In the genomic region with DNA sequence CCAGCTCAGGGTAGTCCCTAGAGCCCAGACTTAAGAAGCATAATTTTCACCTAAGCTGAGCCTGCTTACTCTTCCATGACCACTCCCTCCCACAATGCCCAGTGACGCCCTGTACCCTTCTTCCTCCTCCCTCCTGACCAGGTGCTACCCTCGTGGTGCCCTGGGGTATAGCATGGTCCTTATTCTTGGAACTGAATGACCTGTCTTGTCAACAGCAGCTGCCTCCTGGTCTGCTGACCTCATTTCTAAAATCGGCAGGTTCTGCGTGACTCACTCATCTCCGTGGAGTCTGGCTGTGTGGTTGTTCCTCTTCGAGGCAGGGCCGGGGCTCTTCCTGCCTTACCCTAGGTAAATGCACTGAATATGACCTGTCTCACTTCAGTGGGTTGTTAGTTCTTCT, we compare ENCODE assay signal across 8 mouse cellular contexts. TPM values are rescaled to one million over a fixed set of nuclear protein-coding genes. Genes with fewer than 3 reads are reported as not detected.
DNase-seq lines count a peak whose midpoint lies in the region; ATAC-seq and TF ChIP-seq lines count a peak whose summit lies in the region.

No protein-coding gene starts in this region.

- 74% methylated on average over 7 of the region's 7 CpGs for WGBS in hindbrain, postnatal 0 days
- WGBS in hindbrain, embryonic 12.5 days, result 77% methylated on average over 7 of the region's 7 CpGs
- WGBS in forebrain, embryonic 11.5 days, result 90% methylated on average over 7 of the region's 7 CpGs
- WGBS in forebrain, embryonic 12.5 days, result 88% methylated on average over 7 of the region's 7 CpGs

- H3K36me3 ChIP-seq in hindbrain, postnatal 0 days (ENCODE audit: insufficient read depth, low read length), result no peaks in the 10 kb centered on the region
- H3K36me3 ChIP-seq in hindbrain, embryonic 12.5 days, result no peaks in the 10 kb centered on the region
- no peaks in the 10 kb centered on the region for H3K36me3 ChIP-seq in C2C12 (ENCODE audit: control insufficient read depth, insufficient read depth)
- no peaks in the 10 kb centered on the region for H3K36me3 ChIP-seq in myocyte (ENCODE audit: control insufficient read depth, insufficient read depth)
- H3K36me3 ChIP-seq in forebrain, embryonic 11.5 days (ENCODE audit: control insufficient read depth, insufficient read depth, low read length), result no peaks in the 10 kb centered on the region
- no peaks in the 10 kb centered on the region for H3K36me3 ChIP-seq in forebrain, embryonic 12.5 days (replicated peaks)

- H3K4me3 ChIP-seq in hindbrain, postnatal 0 days (ENCODE audit: low read length), result no peak overlapping the region
- no peak overlapping the region for H3K4me3 ChIP-seq in hindbrain, embryonic 12.5 days
- H3K4me3 ChIP-seq in C2C12 (ENCODE audit: insufficient read depth, poor library complexity, severe bottlenecking), result no peak overlapping the region
- no peak overlapping the region for H3K4me3 ChIP-seq in myocyte
- H3K4me3 ChIP-seq in forebrain, embryonic 11.5 days (ENCODE audit: low read depth, low read length), result no peak overlapping the region
- no peak overlapping the region for H3K4me3 ChIP-seq in forebrain, embryonic 12.5 days (replicated peaks)

- H3K79me2 ChIP-seq in C2C12 (ENCODE audit: control insufficient read depth, insufficient read depth) (no peaks in the 10 kb centered on the region), myocyte (ENCODE audit: control insufficient read depth, insufficient read depth) (no peaks in the 10 kb centered on the region)

- H3ac ChIP-seq in C2C12 (ENCODE audit: control insufficient read depth, insufficient read length, low read depth) (no peak overlapping the region), myocyte (ENCODE audit: control insufficient read depth, insufficient read length) (no peak overlapping the region)

- no peak overlapping the region for H3K27ac ChIP-seq in hindbrain, postnatal 0 days
- no peak overlapping the region for H3K27ac ChIP-seq in hindbrain, embryonic 12.5 days
- no peak overlapping the region for H3K27ac ChIP-seq in forebrain, embryonic 11.5 days (ENCODE audit: low read depth, low read length)
- no peak overlapping the region for H3K27ac ChIP-seq in forebrain, embryonic 12.5 days

- peaks cover 18% of the 10 kb centered on the region; the same call in 1 of the 2 replicates for H3K4me1 ChIP-seq in hindbrain, postnatal 0 days (ENCODE audit: insufficient read depth, low read length)
- H3K4me1 ChIP-seq in hindbrain, embryonic 12.5 days, result peaks cover 51% of the 10 kb centered on the region
- peaks cover 18% of the 10 kb centered on the region; the same call in 1 of the 2 replicates for H3K4me1 ChIP-seq in forebrain, embryonic 11.5 days (replicated peaks; ENCODE audit: control insufficient read depth, insufficient read depth, low read length)
- H3K4me1 ChIP-seq in forebrain, embryonic 12.5 days, result peaks cover 43% of the 10 kb centered on the region

- H3K9ac ChIP-seq in hindbrain, postnatal 0 days (replicated peaks; ENCODE audit: low read length), result no peak overlapping the region
- no peak overlapping the region for H3K9ac ChIP-seq in hindbrain, embryonic 12.5 days
- no peak overlapping the region for H3K9ac ChIP-seq in forebrain, embryonic 11.5 days (ENCODE audit: low read length)
- no peak overlapping the region for H3K9ac ChIP-seq in forebrain, embryonic 12.5 days

- no peaks in the 10 kb centered on the region for H3K27me3 ChIP-seq in hindbrain, postnatal 0 days (ENCODE audit: insufficient read depth, low read length)
- H3K27me3 ChIP-seq in hindbrain, embryonic 12.5 days, result peaks cover 3% of the 10 kb centered on the region; the same call in 1 of the 2 replicates
- no peaks in the 10 kb centered on the region for H3K27me3 ChIP-seq in C2C12 (ENCODE audit: control insufficient read depth, insufficient read depth, insufficient read length)
- H3K27me3 ChIP-seq in myocyte (ENCODE audit: control insufficient read depth, insufficient read depth, insufficient read length), result no peaks in the 10 kb centered on the region
- no peaks in the 10 kb centered on the region for H3K27me3 ChIP-seq in forebrain, embryonic 11.5 days (ENCODE audit: control insufficient read depth, insufficient read depth, low read length)
- H3K27me3 ChIP-seq in forebrain, embryonic 12.5 days, result peaks cover 8% of the 10 kb centered on the region; the same call in 1 of the 2 replicates

- no peak for DNase-seq in hindbrain, postnatal 0 days (ENCODE audit: low spot score)
- DNase-seq in cerebellum, adult 18-20 months, result peak; percentile 46 to 54
- no peak for DNase-seq in forebrain, embryonic 11.5 days (ENCODE audit: low spot score)
- no peak for DNase-seq in ovary, adult 18-20 months (ENCODE audit: low spot score)

- H3K79me3 ChIP-seq in C2C12 (ENCODE audit: low read depth), result no peaks in the 10 kb centered on the region

- ATAC-seq in hindbrain, postnatal 0 days, result 0 out of 2 replicates have a peak, but pooled peaks have one; percentile 3
- no peak for ATAC-seq in hindbrain, embryonic 12.5 days (ENCODE audit: low FRiP score)
- ATAC-seq in forebrain, embryonic 11.5 days (replicated peaks; ENCODE audit: low FRiP score), result no peak
- ATAC-seq in forebrain, embryonic 12.5 days (ENCODE audit: low FRiP score), result no peak

- TF ChIP-seq POLR2A in myocyte (IDR thresholded peaks at IDR 0.05; ENCODE audit: insufficient read length, low read depth), result no peak

- H3K4me2 ChIP-seq in hindbrain, postnatal 0 days (ENCODE audit: low read depth, low read length), result no peak overlapping the region
- no peak overlapping the region for H3K4me2 ChIP-seq in hindbrain, embryonic 12.5 days (replicated peaks)
- peak overlapping the region; percentile 33 for H3K4me2 ChIP-seq in myocyte (ENCODE audit: low read depth)
- no peak overlapping the region for H3K4me2 ChIP-seq in forebrain, embryonic 11.5 days (ENCODE audit: low read depth, low read length, severe bottlenecking)
- H3K4me2 ChIP-seq in forebrain, embryonic 12.5 days, result no peak overlapping the region

- H3K9me3 ChIP-seq in hindbrain, postnatal 0 days (ENCODE audit: low read length), result no peaks in the 10 kb centered on the region
- H3K9me3 ChIP-seq in hindbrain, embryonic 12.5 days (replicated peaks), result no peaks in the 10 kb centered on the region
- H3K9me3 ChIP-seq in forebrain, embryonic 11.5 days (ENCODE audit: control insufficient read depth, low read length), result no peaks in the 10 kb centered on the region
- no peaks in the 10 kb centered on the region for H3K9me3 ChIP-seq in forebrain, embryonic 12.5 days

- no peak for TF ChIP-seq CTCF in hindbrain, postnatal 0 days (IDR thresholded peaks at IDR 0.05; ENCODE audit: low read depth)
- no peak for TF ChIP-seq CTCF in C2C12 (IDR thresholded peaks at IDR 0.05; ENCODE audit: control insufficient read depth, insufficient read depth, insufficient read length)

TF ChIP-seq in C2C12, 6 proteins besides CTCF, POLR2A, EP300 and RAD21:
- TF ChIP-seq MAX (IDR thresholded peaks at IDR 0.05), result no peak
- TF ChIP-seq FOSL1 (IDR thresholded peaks at IDR 0.05; ENCODE audit: insufficient read depth, low read length, poor library complexity, severe bottlenecking), result no peak
- no peak for TF ChIP-seq USF1 (IDR thresholded peaks at IDR 0.05; ENCODE audit: low read depth)
- TF ChIP-seq MYOG (IDR thresholded peaks at IDR 0.05; ENCODE audit: control insufficient read depth, extremely low read depth, insufficient read length), result no peak
- TF ChIP-seq MYOD1 (IDR thresholded peaks at IDR 0.05; ENCODE audit: control insufficient read depth, insufficient read length, low read depth), result peak; percentile 76

TF ChIP-seq in myocyte, 11 proteins besides CTCF, POLR2A, EP300 and RAD21:
- no peak for TF ChIP-seq CEBPB (IDR thresholded peaks at IDR 0.05; ENCODE audit: insufficient read depth, poor library complexity, severe bottlenecking)
- TF ChIP-seq MYOD1 (IDR thresholded peaks at IDR 0.05; ENCODE audit: control insufficient read depth in 1 of 3, insufficient read length in 2 of 3, low read depth in 2 of 3), result peak; percentile 55 to 91 (median 62)
- TF ChIP-seq MAX (IDR thresholded peaks at IDR 0.05; ENCODE audit: low read depth), result no peak
- TF ChIP-seq MYOG (IDR thresholded peaks at IDR 0.05; ENCODE audit: control insufficient read depth in 1 of 3, insufficient read depth in 1 of 3, insufficient read length in 2 of 3, low read depth in 2 of 3), result peak; percentile 33 to 82 (median 65)
- no peak for TF ChIP-seq POLR2AphosphoS2 (IDR thresholded peaks at IDR 0.05; ENCODE audit: insufficient read length, low read depth)
TF ChIP-seq in myocyte: peak in this region for 2.

RNA-seq across cellular contexts. Expression of a gene that starts 37.5 kb away (rescaled TPM):
- 9.3 and 11.3 TPM in 2 replicates for total RNA-seq in hindbrain, postnatal 0 days (2014; rRNA removed)
- 8.3 and 9.1 TPM in 2 replicates for polyA plus RNA-seq in hindbrain, postnatal 0 days (2015; fragmentation: Nextera tagmentation; extraction: Ambion mirVana)
- polyA plus RNA-seq in hindbrain, embryonic 12.5 days (2016; fragmentation: Nextera tagmentation; extraction: Ambion mirVana), result 1.0 and 1.1 TPM in 2 replicates
- 0.09 TPM for polyA plus RNA-seq in C2C12 (2012; fragmentation: generic; extraction: Trizol)
- polyA plus RNA-seq in myocyte (2012; fragmentation: generic; extraction: Trizol), result 0.61 TPM
- polyA plus RNA-seq in forebrain, embryonic 11.5 days (2014; fragmentation: Nextera tagmentation; extraction: Ambion mirVana), result 1.0 and 1.4 TPM in 2 replicates
- 1.2 and 1.3 TPM in 2 replicates for polyA plus RNA-seq in forebrain, embryonic 12.5 days (2016; fragmentation: Nextera tagmentation; extraction: Ambion mirVana)

Comparison
In these comparisons a context has a peak if more than half of its experiments do, and no peak if none do; other contexts are left out.
1. DNase-seq: peak in cerebellum, adult 18-20 months (2 of 2); none in hindbrain, postnatal 0 days (single experiment), forebrain, embryonic 11.5 days (single experiment) and ovary, adult 18-20 months (single experiment).